Mouse (Mus musculus): ENCODE measurements at regions not wholly inside any gene's neighbourhood (a gene's known extent, or its start where the extent isn't known, plus 50 kb on each side); places are given as distances from the start of the nearest gene placed in this dataset.

- Histone ChIP-seq H3K36me3 (ENCODE audit: inconsistent target) (no peaks in the 10 kb centered on the region), H3K4me3 (ENCODE audit: inconsistent target) (no peak overlapping the region), H3K27ac (no peak overlapping the region), H3K79me2 (ENCODE audit: inconsistent target) (no peaks in the 10 kb centered on the region)
- whole genome bisulfite sequencing (ENCODE audit: missing documents) = 95% methylated on average over 6 of the region's 6 CpGs
Observed at GRCm38 (mm10) chr15:62223156-62223840, 1300.5 kb upstream of the A1bg start.

- H3K27ac ChIP-seq = no peak overlapping the region
- H3K79me2 ChIP-seq (ENCODE audit: inconsistent target) = no peaks in the 10 kb centered on the region
- H3K4me3 ChIP-seq (ENCODE audit: inconsistent target) = no peak overlapping the region
- no peaks in the 10 kb centered on the region for H3K36me3 ChIP-seq (ENCODE audit: inconsistent target)
- 95% methylated on average over 5 of the region's 5 CpGs for WGBS (ENCODE audit: missing documents)
Observed at GRCm38 (mm10) chr15:62222731-62223130, 1299.9 kb upstream of the A1bg start.

- Histone ChIP-seq H3K4me3 (ENCODE audit: inconsistent target) (no peak overlapping the region), H3K36me3 (ENCODE audit: inconsistent target) (no peaks in the 10 kb centered on the region), H3K27ac (no peak overlapping the region), H3K79me2 (ENCODE audit: inconsistent target) (no peaks in the 10 kb centered on the region)
- 96% methylated on average over 5 of the region's 6 CpGs for WGBS (ENCODE audit: missing documents)
Observed at GRCm38 (mm10) chr15:62222201-62222600, 1299.4 kb upstream of the A1bg start.

- WGBS (ENCODE audit: missing documents) = 96% methylated on average over 8 of the region's 8 CpGs
- Histone ChIP-seq H3K4me3 (ENCODE audit: inconsistent target) (no peak overlapping the region), H3K79me2 (ENCODE audit: inconsistent target) (no peaks in the 10 kb centered on the region), H3K36me3 (ENCODE audit: inconsistent target) (no peaks in the 10 kb centered on the region), H3K27ac (no peak overlapping the region)
Observed at GRCm38 (mm10) chr15:62221024-62221819, 1298.4 kb upstream of the A1bg start.

- H3K4me3 ChIP-seq (ENCODE audit: inconsistent target) = no peak overlapping the region
- H3K36me3 ChIP-seq (ENCODE audit: inconsistent target) = no peaks in the 10 kb centered on the region
- no peak overlapping the region for H3K27ac ChIP-seq
- no peaks in the 10 kb centered on the region for H3K79me2 ChIP-seq (ENCODE audit: inconsistent target)
- WGBS (ENCODE audit: missing documents) = 91% methylated on average over 3 of the region's 3 CpGs
Observed at GRCm38 (mm10) chr15:62220620-62221019, 1297.8 kb upstream of the A1bg start.

- Histone ChIP-seq H3K27ac (no peak overlapping the region), H3K36me3 (ENCODE audit: inconsistent target) (no peaks in the 10 kb centered on the region), H3K4me3 (ENCODE audit: inconsistent target) (no peak overlapping the region), H3K79me2 (ENCODE audit: inconsistent target) (no peaks in the 10 kb centered on the region)
- 93% methylated on average over 8 of the region's 9 CpGs for WGBS (ENCODE audit: missing documents)
Observed at GRCm38 (mm10) chr15:62219934-62220540, 1297.2 kb upstream of the A1bg start.

- WGBS (ENCODE audit: missing documents) = 97% methylated on average over 20 of the region's 21 CpGs
- H3K36me3 ChIP-seq (ENCODE audit: inconsistent target) = no peaks in the 10 kb centered on the region
- no peak overlapping the region for H3K27ac ChIP-seq
- no peaks in the 10 kb centered on the region for H3K79me2 ChIP-seq (ENCODE audit: inconsistent target)
- H3K4me3 ChIP-seq (ENCODE audit: inconsistent target) = no peak overlapping the region
Observed at GRCm38 (mm10) chr15:62218346-62219080, 1295.7 kb upstream of the A1bg start.

- H3K4me3 ChIP-seq (ENCODE audit: inconsistent target) = no peak overlapping the region
- 91% methylated on average over 8 of the region's 8 CpGs for WGBS (ENCODE audit: missing documents)
- H3K79me2 ChIP-seq (ENCODE audit: inconsistent target) = no peaks in the 10 kb centered on the region
Observed at GRCm38 (mm10) chr15:62216688-62217477, 1294.1 kb upstream of the A1bg start.

GRCm38 (mm10) chr15:62215616-62216398 is 1293.0 kb upstream of the A1bg start:
- 87% methylated on average over 8 of the region's 8 CpGs for WGBS (ENCODE audit: missing documents)
- H3K36me3 ChIP-seq (ENCODE audit: inconsistent target) = no peaks in the 10 kb centered on the region
- H3K27ac ChIP-seq = no peak overlapping the region
- no peaks in the 10 kb centered on the region for H3K79me2 ChIP-seq (ENCODE audit: inconsistent target)
- H3K4me3 ChIP-seq (ENCODE audit: inconsistent target) = no peak overlapping the region

More at GRCm38 (mm10) chr15:62216688-62217477, 1294.1 kb upstream of the A1bg start:
- Histone ChIP-seq H3K36me3 (ENCODE audit: inconsistent target) (no peaks in the 10 kb centered on the region), H3K27ac (no peak overlapping the region)

GRCm38 (mm10) chr15:62214300-62214699 is 1291.5 kb upstream of the A1bg start:
- Histone ChIP-seq H3K27ac (no peak overlapping the region), H3K36me3 (ENCODE audit: inconsistent target) (no peaks in the 10 kb centered on the region)
- 93% methylated on average over 4 of the region's 4 CpGs for WGBS (ENCODE audit: missing documents)

GRCm38 (mm10) chr15:62212283-62212910 is 1289.6 kb upstream of the A1bg start:
- 85% methylated on average over 5 of the region's 5 CpGs for WGBS (ENCODE audit: missing documents)
- no peaks in the 10 kb centered on the region for H3K36me3 ChIP-seq (ENCODE audit: inconsistent target)
- no peaks in the 10 kb centered on the region for H3K79me2 ChIP-seq (ENCODE audit: inconsistent target)
- H3K4me3 ChIP-seq (ENCODE audit: inconsistent target) = no peak overlapping the region
- H3K27ac ChIP-seq = no peak overlapping the region

More at GRCm38 (mm10) chr15:62214300-62214699, 1291.5 kb upstream of the A1bg start:
- no peak overlapping the region for H3K4me3 ChIP-seq (ENCODE audit: inconsistent target)
- no peaks in the 10 kb centered on the region for H3K79me2 ChIP-seq (ENCODE audit: inconsistent target)

GRCm38 (mm10) chr15:62209881-62210481 is 1287.2 kb upstream of the A1bg start:
- H3K4me3 ChIP-seq (ENCODE audit: inconsistent target) = no peak overlapping the region
- H3K27ac ChIP-seq = no peak overlapping the region
- H3K36me3 ChIP-seq (ENCODE audit: inconsistent target) = no peaks in the 10 kb centered on the region
- 62% methylated on average over 5 of the region's 5 CpGs for WGBS (ENCODE audit: missing documents)
- H3K79me2 ChIP-seq (ENCODE audit: inconsistent target) = no peaks in the 10 kb centered on the region

- 85% methylated on average over 3 of the region's 3 CpGs for WGBS (ENCODE audit: missing documents)
- H3K27ac ChIP-seq = no peak overlapping the region
- H3K79me2 ChIP-seq (ENCODE audit: inconsistent target) = no peaks in the 10 kb centered on the region
- no peaks in the 10 kb centered on the region for H3K36me3 ChIP-seq (ENCODE audit: inconsistent target)
- no peak overlapping the region for H3K4me3 ChIP-seq (ENCODE audit: inconsistent target)
Observed at GRCm38 (mm10) chr15:62209296-62209695, 1286.5 kb upstream of the A1bg start.

Data from macrophage (primary cell).